Mouse (Mus musculus): ENCODE results near the gene Itpr2. TPM values are rescaled to one million over a fixed set of nuclear protein-coding genes. Genes with fewer than 3 reads are reported as not detected.

Itpr2 gene
- polyA plus RNA-seq, 1 experiment, result 16.6 TPM

DNA sequence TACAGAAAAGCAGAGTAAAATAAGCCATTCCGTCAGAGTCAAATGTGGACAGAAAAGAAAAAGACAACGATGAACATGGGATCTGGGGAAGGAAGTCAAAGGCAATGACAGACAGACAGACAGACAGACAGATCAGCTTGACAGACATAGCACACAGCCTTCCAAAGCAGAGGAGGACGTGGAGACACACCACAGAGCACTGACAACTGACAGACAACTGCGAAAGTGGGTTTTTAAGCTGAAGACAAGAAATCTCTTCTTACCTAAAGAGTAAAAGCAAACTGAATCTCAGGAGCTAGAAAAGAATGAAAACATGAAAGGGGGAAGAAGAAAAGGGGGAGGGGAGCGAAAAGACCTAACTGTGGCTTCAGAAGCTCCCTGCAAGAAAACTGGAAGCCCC lies 243.3 kb downstream of the Itpr2 start:
- no peak for DNase-seq (ENCODE audit: low read depth)

DNA sequence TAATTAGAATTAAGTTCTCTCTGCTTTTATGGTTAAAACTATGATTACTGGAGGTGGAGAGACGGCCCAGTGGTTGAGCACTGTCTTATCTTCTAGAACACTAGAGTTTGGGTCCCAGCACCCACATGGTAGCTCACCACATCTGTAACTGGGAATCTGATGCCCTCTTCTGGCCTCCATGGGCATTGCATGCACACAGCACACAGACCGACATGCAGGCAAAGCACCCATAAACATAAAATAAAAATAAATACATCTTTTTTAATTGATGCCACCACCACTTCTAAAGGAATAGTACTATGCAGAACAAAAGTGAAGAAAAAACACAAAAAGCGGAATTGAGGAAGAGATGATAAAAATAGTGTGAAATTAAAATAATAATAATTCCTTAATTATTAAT lies 243.8 kb downstream of the Itpr2 start:
- DNase-seq (ENCODE audit: low read depth), result no peak

DNA sequence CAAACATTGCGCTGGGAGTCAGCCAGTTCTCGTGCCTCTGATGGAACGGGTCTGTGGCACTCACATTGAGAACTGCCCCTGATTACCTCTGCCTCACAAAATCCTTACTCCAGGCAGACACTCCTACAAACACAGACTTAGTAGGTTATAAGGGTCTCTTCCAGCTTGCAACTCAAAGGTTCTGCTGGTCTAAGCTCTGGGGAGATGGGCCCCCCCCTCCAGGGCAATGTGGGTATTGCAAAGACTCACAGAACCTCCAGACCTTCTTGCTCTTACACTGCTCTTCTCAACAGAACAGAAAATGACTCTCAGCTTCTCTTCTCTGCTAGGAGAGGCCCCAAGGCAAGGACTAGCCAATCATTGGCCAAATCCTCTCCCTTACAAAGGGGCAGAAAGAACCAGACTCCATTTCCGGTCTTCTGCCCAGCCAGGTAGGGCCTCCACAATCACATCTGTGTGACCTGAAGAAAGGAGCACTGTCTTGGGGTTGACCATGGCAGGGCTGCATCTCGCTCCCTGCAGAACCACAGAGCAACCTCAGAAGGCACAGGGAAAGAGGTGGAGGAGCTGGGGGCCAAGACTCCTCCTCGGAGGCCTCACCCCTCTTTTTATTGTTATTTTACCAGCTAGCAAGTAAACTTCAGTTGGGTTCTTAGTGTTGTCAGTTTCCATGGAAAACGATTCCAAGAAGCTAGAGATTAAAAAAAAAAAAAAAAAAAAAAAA lies 244.9 kb downstream of the Itpr2 start:
- DNase-seq (ENCODE audit: low read depth), result no peak

DNA sequence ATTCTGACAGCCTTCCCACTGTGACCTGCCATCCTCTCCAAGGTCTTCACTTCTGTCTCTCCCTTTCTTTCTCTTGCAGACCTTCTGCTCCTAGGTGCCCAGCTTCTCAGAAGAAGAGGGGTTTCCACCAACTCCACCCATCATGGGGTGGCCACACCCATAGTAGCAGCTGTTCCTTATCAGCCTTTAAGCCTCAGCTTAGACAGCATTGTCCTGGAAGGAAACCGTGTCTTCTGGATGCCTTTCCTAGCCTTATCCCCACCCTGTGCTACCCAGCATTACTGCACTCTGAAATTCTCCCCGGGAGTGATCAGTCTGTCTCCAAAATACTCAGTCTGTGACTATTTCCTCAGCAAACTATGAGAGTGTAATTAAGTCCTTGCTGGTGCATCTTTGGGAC lies 245.6 kb downstream of the Itpr2 start:
- DNase-seq (ENCODE audit: low read depth), result no peak

DNA sequence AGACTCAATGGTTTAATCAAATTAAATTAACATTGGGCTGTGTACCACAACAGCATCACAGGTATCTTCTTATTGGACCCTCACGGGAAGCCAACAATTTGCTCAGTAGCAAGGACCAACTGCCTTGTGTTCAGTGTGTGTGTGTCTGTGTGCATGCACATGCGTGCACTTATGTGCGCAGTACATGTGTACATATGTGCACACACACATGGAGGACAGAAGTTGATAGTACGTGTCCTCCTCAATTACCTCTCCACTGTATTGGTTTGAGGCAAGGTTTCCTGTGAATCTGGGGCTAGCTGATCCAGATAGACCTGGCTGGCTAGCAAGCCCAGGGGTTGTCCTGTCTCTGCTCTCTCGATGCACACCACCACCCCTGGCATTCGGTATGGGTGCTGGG lies 246.4 kb downstream of the Itpr2 start:
- no peak for DNase-seq (ENCODE audit: low read depth)

DNA sequence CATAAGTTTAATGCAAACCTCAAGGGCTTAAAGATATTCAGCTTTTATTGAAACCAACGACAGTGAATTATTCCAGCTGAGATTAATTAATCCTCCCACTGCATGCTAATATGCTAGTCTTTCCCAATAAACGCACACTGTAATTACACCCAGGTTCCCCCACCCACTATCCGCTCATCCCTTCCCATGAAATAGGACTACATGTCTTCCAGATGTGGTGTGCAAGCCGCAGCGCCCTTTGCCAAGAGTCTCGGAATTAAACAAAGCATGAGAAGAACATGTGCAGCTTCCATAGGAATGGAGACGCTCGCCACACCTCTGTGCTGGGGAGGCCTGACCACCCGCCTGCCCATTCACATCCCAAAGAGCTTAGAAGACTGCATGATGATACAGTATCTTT lies 247.1 kb downstream of the Itpr2 start:
- DNase-seq (ENCODE audit: low read depth), result no peak

DNA sequence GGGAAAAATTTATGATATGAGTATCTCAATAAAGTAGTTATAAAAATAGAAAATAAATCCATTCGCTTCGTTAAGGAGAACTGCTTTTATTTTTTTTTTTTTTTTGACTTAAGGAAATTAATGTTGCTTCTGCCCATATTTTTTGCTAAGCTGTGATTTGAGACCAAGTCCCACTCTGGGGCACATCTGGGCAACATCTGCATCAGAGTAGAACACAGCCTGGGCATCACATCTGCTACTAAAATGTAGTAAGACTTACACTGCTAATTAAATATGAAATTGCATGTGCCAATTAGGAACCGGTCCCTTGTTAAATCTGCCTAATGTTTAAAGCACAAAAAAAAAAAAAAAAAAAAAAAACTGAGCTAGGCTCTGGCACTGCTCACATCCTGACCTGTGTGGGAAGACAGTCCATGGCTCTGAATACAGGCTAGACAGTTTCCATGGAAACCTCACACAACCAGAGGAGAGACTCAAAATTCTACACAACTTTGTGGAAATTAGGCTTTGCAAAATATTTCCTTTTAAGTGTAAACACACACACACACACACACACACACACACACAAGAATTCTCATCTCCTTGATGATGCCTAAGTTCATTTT lies 247.7 kb downstream of the Itpr2 start:
- DNase-seq (ENCODE audit: low read depth), result no peak

DNA sequence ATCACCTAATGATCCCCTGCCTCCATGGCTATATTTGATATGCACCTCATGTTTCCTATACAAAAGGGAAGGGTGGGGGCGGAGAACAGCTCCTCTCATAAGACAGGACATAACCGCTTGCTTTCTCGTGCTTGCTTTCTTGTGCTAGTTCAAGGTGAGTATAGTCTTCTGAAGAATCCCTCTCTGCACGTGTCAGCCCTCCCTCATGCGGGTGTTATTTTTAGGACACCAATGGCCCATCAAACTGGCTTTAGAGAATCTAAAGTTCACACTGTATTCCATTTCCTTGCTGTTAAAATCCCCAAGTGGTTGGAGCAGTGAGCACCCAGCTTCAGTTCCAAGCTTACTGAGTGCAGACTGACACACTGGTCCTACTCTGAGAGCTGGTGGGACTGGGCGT lies 252.9 kb downstream of the Itpr2 start:
- no peak for DNase-seq (ENCODE audit: low read depth)

DNA sequence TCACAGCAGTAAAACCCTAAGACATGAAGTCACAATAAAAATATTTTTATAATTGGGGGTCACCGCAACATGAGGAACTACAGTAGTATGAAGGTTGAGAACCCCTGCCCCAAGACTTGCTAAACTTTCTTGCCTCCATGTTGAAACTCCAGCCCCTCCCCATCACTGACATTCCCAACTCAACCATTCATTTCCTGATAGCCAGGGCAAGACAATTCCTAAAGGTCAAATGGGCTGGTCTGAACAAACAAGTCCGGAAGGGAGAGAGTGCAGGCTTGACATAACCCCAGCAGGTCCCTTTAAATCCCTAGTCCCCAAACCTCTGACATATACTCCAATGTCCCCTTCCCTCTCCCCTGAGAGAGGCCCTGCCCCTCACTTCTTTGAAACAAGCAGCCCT lies 253.7 kb downstream of the Itpr2 start:
- DNase-seq (ENCODE audit: low read depth), result no peak

DNA sequence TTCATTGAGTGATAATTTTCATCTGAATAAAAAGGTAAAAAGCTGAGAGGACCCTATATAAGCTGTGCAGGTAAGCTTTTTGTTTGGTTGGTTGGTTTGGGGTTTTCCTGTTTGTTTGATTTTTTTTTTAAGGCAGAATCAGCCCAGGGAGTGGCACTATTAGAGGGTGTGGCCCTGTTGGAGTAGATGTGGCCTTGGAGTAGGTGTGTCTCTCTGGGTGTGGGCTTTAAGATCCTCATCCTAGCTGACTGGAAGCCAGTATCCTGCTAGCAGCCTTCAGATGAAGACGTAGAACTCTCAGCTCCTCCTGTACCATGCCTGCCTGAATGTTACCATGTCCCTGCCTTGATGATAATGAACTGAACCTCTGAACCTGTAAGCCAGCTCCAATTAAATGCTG lies 254.1 kb downstream of the Itpr2 start:
- no peak for DNase-seq (ENCODE audit: low read depth)

DNA sequence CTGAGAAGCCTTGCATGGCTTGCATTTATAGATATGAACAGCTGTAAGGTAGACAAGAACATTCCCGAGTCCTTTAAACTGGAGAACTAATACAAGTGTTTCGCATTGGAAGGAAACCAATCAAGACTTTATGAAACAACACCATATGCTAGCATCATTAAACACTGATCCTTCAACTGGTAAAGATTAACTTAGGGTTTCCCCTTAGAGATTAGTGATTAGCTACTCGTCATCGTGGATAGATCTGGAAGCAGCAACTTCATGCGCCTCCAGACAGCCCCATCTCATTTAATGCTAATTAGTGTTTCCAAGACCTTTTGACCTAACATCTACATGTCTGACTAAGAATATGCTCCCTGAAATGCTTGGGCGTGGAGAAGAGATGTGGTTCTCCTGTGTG lies 255.7 kb downstream of the Itpr2 start:
- no peak for DNase-seq (ENCODE audit: low read depth)

DNA sequence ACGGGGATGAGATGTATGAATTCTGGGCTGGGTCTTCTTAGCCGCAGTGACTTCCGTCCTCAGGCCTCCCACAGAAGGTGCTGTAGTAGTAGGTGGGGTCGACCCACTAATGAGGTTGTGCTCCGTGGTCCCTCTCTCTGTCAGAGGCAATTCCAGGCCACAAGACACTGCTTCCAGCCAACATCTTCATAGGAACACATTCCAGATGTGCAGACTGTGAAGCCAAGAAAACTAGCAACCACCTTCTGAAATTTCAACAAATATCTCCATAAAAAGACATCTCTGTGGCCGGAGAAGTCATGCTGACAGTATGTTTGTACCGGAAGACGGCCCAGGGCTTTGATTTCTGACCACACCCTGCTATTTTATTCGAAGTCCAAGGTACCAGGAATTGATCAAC lies 256.1 kb downstream of the Itpr2 start:
- DNase-seq (ENCODE audit: low read depth), result no peak

DNA sequence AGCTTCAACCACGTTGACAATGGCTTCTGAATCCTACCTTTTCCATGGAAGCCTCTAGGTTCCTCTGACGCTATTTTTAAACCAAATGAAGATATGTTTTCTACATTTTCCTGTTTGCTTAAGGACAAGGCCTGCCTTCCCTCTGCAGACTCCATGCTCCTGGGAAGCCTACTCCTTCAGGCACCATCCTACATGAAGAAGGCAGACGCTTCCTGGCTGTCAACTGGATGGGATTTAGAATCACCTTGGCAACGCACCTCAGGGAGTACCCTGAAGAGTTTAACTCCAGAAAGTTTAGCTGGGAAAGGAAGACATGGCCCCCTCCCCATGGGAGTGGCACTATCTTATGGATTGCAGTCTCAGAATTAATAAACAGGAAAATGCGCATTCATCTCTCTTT lies 259.0 kb downstream of the Itpr2 start:
- DNase-seq (ENCODE audit: low read depth), result no peak

DNA sequence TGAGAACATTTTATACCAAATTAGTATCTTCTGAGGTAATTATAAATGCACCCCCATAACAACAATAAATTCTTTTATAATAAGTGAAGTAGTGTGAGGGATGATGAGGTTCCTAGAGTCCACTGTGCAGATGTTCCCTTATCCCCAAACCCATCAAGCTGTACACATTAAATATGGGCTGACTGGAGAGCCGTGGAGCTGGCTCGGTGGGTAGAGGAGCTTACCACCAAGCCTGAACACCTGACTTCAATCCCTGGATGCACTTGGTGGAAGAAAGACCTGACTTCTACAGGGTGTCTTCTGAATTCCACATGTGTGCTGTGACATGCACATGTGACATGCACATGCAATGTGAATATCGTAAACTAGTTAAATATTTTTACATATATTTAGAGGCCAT lies 260.7 kb downstream of the Itpr2 start:
- DNase-seq (ENCODE audit: low read depth), result no peak

DNA sequence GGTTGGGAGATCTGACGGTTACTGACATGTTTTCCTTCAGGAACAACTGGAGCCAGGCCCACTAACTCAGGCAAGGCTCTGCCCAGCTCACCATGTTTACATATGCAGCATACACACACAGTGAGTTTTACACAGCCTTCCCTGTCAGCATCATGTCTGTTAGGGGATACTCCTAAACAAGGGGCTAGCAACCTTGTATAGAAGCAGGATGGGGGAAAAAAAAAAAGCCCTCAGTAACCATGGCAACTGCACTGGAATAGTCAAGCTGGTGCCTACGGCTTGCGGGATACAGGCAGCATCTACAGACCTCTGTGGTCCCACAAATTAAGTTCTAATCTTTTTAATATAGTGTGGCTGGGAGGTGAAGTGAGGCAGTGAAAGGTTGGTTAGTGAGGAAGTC lies 266.9 kb downstream of the Itpr2 start:
- DNase-seq (ENCODE audit: low read depth), result no peak

DNA sequence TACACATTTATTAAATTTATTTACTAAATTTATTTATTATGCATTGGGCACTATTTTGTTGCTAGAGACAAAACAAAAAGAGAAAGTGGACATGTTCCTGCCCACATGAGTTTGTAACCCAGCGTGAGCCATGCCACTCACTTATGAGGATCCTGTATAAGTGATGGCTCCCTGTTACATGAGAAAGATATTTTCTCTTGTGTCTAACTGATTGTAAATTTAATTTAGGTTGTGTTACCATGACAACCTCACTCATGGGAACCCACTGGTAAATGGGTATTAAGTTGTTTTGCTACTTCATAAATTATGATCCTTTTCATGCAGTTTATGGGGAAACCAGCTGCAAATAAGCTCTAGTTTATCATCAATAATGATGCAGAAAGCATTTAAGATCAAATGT lies 267.6 kb downstream of the Itpr2 start:
- no peak for DNase-seq (ENCODE audit: low read depth)

DNA sequence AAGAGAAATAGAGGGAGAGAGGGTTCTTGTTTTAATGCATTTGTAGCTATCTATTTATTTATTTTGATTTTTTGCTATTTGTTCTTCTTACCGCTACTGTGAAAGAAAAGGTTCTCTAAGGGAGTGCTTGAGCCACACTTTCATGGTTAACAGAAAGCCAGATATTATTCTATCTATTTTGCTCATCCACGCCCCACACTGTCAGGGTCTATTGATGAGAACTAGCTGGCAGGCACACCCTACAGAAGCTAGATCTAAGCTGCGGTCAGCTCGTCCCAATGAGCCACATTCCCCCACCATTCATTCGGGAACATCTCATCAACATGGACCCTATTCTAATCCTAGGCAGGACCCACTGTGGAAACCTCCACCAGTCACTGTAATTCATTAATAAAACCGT lies 271.1 kb downstream of the Itpr2 start:
- DNase-seq (ENCODE audit: low read depth), result no peak

DNA sequence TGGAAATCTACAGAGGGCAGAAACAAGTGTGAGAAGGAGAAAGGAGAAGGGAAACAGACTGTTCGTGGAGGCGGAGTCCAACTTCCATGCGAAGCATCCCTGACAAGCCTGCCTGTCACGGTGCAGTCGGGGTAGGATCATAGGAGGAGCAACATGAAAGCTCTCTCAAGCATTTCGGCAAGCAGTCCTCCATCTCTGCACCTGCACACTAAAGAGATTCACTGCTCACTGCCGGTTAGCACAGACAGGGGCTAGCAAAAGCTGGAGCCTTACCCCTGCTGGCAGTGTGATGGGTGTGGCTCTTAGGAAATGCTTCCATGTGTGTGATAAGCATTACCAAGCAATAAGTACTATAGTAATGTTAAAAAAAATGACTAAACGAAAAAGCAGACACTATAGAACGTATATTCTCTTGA lies 271.6 kb downstream of the Itpr2 start:
- DNase-seq (ENCODE audit: low read depth), result no peak

DNA sequence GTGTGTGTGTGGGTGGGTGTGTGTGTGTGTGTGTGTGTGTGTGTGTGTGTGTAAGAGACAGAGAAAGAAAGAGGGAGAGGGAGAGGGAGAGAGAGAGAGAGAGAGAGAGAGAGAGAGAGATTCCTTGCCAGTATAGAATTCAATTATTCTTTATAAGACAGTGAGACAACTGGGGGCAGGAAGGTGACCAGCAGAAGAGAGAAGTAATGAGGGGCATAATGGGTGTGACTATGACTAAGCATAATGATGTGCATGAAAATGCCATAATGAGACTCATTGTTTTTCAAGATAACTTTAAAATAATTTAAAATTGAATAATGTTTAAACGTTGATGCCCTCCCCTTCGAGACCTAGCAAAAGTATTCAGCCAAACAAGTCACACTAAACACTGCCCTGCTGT lies 272.1 kb downstream of the Itpr2 start:
- no peak for DNase-seq (ENCODE audit: low read depth)

DNA sequence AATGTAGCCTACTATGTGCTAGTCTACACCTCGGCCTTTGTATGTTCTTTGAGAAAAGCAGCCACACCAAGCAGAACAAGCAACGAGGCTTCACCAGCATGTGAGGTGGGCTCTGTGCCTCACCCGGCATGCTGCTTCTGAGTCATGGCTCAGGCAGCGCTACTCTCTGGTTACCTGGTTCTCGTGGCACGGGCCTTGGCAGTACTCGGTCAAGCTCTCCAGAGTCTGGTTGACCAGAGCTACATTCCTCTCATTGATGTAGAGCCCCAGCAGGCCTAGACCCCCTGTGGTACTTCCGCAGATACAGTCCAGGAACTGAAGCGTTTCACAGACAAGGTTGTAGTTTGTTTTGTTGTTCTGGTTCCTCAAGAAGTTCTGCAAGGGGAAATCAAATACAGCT lies 272.5 kb downstream of the Itpr2 start:
- DNase-seq (ENCODE audit: low read depth), result no peak

DNA sequence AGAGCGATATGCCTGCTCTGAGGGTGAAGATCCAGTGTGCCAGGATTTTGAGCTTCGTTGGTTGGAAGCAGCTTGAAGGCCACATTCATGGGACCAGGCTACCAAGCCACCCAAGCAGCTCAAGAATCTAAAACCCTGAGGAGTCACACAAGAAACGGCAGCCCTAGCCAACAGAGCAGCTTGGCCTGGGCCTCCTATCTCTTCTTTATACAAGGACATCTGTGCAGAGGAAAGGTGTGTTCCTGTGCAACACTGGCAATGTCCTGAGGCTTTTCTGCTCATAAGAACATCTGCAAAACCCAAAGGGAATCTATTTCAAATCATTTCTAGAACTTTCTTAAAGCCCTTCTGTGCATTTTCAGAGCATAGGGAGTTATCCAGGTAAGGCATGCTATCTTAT lies 274.0 kb downstream of the Itpr2 start:
- no peak for DNase-seq (ENCODE audit: low read depth)

DNA sequence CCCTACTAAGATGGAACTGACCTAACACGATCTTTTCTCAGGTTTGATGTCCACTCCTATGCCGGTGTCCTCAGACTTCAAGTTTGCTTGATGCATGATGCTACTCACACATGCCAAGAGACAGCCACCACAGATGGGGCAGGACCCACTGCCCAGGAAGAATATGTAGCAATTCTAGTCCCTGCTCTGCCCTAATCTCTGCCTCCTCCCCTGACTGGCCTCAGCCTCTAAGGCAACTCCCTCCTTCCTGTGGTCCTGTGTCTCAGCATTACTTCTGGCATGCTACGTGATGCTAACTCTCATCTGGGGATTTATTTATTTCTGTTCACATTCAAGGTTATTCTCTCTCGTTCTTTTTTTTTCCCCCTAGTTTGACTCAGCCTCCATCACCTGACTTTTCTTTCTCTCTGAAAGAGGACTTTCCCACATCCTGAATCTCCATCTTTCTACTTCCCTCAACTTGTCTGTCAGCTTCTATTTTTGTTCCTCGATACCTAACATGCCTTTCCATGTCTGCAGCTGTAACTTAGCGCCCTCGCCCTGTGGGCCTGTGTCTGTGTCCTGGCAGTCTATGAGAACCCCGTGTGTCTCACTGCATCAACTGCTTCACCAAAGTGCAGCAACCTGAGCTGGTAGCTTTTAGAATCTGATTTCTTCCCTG lies 279.5 kb downstream of the Itpr2 start:
- DNase-seq (ENCODE audit: low read depth), result no peak
